Mouse (Mus musculus): ENCODE data around the gene Zdhhc24.
"Not testable (repeated sequence)": the region's sequence is repeated elsewhere in the genome, so short reads cannot be mapped to it uniquely, and the experiment has no call there.

The Zdhhc24 gene

DNA sequence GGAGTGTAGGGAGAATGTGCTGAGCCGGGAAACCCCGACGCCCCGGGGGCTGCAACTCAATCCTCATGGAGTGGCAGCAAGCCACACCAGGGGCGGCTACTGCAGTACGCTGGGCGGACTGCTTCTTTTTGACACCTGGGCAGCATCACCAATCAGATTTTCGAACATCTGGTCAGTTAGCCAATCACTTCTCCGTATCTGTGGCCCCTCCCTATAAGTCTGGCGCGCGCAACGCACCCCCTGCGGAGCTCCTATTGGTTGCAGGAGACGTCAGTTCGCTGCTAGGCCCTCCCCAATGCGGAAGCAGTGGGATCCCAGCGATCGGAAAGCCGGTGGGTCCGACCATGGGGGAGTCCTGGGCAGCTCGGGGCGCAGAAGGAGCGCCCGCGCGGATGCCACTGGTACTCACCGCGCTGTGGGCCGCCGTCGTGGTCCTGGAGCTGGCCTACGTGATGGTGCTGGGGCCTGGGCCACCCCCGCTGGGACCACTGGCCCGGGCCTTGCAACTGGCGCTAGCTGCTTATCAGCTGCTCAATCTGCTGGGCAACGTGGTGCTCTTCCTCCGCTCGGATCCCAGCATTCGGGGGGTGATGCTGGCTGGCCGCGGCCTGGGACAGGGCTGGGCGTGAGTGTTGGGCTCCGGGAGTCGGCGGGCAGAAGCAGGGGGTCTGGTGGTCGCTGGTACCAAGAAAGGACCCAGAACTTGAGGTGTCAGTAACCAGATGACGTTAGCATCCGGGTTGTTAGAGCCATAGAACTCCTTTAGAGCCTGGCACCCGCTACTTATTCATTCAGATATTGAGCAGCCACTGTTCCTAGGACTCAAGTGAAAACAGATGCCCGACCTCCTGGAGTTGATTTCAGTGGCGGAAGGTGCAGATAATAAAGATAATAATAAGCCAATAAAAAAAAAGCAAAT is at the start of gene Zdhhc24:
Gene Zdhhc24 (plus strand): TSS at position 264 of the 919 bp plus-strand sequence.
- DNase-seq = peak; percentile 95

DNA sequence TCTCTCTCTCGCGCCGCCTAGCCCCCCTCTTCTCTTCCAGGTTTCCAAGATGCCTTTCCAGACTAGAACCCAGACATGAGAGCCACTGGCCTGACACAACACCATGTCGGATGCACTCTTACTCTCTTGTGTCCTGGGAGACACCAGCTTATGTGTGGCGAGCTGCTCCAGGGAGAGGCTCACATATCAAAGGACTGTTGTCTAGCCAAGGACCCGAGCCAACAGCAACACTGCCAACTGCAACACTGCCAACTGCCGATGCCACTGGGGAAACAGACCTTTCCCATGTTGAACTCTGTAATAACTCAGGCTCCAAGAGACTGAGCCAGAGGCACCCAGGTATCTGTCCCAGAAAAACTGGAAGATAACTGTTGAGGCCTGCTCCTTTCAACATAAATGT is 49.3 kb upstream of the Zdhhc24 start:
- peak; percentile 25 for DNase-seq

DNA sequence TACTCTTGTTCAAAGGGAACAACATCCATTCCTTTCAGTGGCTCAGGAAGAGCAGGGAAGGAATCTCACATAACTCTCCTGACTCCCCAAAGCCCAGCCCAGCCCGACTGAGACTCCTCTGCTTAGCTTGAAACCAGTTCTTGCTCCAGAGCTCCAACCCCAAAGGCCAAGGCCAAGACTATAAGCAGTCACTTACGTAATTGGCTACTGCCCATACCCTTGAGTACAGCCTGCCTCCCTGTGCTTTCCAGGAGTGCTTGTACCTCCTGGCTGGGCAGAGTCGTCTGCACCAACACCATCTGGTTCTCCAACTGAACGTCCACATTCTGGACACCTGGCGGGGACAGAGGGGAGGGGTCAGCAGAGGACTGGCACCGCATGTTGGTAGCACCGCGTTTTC is 44.5 kb upstream of the Zdhhc24 start:
- DNase-seq = no peak

DNA sequence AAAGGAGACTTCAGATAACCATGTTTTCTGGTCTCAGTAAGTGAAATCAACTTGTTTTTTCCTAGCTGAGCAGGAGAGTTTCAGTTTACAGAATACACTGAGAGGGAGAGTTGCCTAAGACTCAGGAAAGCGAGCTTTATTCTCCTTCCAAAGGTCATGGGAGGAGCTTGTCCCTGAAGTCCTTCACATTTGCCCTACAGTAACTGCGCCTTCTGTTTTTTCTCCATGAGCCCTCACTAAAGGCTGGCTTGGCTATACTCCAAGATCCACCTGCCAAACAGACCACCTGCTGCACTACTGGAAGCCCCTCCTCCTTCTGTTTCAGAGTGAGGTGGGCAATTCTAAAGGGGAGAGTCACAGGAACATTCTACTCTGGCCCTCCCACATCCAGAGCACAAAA is 42.4 kb upstream of the Zdhhc24 start:
- no peak for DNase-seq

DNA sequence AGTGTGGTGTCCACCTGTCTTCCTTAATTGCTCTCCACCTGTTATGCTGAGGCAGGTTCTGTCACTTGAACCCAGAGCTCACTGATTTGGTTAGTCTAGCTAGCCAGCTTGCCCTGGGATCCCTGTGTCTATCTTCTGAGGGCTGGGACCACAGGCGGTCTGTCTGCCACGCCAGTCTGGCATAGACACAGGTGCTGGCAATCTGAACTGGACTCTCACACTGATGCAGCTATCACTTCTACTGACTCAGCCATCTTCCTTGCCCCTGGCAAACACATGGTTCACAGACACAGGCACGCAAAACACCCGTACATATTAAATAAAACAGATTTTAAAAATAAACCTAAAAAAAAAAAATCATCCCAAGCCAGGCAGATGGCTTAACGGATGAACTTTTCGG is 41.4 kb upstream of the Zdhhc24 start:
- no peak for DNase-seq

DNA sequence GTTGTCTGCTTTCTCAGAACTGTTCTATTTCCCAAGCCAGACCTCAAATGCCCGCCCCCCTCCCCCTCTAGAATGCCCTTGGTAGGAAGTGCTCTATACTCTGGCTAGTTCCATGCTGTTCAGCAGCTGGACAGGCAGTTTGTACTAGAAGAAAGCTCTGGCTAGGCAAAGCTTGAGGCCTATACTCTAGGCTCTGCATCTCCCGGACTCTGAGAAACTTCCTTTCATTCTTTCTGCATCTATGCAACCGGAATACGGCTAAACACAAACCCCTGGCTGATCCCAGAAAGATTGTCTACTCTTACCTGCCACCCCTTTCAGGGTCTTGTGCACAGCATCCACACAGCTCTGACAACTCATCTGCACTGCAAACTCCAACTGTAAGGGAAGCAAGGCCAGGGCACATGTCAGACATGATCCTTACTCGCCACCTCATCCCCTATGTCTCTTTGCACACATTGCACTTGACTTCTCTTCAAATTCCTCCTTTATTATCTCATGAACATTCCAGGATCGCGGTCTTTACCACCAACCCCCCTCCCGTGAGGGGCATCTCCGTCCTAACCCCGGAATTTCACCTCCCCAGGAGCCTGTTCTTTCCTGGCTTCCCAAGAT is 39.8 kb upstream of the Zdhhc24 start:
- no peak for DNase-seq

DNA sequence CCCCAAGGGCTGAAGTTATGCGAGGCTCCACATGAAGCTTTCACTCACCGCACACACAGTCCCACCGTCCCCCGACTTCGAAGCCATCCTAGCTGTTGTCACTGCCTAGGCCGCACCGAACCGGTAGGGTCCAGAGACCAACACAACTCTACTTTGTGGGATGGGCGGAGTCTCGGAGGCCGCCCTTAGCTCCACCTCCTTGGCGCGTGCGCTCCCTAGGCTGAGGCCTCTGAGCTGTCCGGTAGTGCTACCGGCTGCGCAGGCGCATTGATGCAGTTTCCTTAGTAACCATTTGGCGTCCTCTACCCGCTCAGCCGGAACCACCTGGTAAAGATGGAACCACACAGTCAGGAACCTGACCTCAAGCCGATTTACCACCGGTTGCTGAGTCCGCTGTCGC is 39.3 kb upstream of the Zdhhc24 start, which contains the start of the genes Ccs and Ccdc87:
Gene Ccs (minus strand): TSS at position 184 of the 400 bp plus-strand sequence.
Gene Ccdc87 (plus strand): TSS at position 218 of the 400 bp plus-strand sequence.
- peak; percentile 97 for DNase-seq

DNA sequence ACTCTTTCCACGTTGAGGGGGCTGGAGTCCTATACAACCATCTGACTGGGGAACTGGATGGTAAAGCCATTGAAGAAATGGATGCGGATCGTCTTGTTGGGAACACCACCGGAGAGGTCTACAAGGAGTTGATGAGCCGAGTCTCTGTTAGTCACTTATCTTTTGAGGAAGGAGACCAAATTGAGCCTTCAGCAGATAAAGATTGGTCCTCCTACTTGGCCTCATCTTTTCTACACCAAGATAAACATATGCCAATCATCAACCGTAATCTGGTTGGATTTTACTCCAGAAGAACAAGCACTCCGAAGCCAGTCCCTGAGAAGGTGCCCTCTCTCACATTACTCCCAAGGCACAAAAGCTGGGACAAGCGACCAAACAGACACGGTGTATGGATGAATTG is 37.6 kb upstream of the Zdhhc24 start:
- DNase-seq = no peak

DNA sequence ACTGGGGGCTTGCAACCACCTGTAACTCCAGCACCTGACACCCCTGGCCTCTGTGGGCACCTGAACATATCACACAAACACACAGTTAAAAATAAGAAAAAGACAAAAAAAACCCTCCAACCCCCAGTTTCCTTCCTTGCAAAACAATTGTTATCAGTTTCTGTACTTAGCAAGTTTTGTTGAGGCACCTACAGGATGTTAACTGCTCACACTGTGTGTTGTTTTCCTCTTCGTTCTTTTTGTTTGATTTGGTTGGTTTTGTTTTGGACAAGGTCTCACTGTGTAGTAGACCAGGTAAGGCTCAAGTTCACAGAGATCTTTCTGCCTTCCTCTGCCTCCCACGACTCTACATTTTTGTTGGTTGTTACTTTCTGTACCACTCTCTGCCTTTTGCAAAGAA is 35.9 kb upstream of the Zdhhc24 start:
- DNase-seq = no peak

DNA sequence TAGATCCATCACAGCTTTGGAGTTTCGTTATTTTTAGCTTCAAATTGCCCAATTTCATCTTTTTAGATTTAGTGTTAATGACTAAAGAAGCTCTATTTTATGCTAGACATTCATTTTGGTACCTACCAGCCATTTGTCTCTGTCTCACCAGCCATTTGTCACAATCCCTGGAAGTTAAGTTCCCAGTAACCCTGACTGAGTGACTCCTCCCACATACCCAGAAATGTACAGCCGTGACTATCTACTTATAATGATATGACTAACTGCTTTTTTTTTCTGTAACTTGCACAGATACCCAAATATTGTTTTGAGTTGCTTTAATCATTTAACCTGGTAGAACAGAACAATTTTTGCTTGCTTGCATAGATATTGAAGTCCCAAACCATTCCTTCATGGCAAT is 32.6 kb upstream of the Zdhhc24 start:
- DNase-seq = no peak

DNA sequence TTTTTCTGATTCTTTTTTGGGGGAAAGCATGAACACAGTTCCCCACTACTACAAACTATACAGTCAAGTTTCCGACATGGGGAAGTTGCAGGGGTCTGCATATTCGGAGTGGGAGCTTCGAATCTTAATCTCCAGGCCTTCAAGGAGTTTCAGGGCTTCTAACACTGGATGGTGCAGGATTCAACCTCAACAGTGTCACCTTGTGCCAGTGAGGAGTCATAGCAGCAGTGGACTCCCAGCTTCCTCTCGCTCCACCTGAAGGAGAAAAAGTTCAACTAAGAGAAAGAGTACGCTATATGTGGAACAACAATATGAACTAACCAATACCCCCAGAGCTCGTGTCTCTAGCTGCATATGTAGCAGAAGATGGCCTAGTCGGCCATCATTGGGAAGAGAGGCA is 31.0 kb upstream of the Zdhhc24 start:
- no peak for DNase-seq

DNA sequence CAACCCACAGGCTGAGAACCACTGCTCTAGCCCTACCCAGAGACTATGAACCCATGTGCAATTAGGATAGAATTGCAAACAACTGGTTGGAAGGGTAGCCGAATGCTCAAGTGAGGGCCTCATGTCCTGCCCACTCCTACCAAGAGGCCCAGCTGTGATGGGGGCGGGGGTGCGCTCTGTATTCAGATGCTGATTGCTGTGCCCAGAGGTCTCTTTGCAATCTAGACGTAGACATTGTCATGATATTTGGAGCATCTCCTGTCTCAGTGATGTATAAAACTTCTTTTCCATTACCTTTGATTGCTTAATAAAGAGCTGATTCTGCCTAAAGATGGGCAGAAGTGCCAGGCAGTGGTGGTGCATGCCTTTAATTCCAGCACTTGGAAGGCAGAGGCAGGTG is 28.7 kb upstream of the Zdhhc24 start:
- DNase-seq = no peak

DNA sequence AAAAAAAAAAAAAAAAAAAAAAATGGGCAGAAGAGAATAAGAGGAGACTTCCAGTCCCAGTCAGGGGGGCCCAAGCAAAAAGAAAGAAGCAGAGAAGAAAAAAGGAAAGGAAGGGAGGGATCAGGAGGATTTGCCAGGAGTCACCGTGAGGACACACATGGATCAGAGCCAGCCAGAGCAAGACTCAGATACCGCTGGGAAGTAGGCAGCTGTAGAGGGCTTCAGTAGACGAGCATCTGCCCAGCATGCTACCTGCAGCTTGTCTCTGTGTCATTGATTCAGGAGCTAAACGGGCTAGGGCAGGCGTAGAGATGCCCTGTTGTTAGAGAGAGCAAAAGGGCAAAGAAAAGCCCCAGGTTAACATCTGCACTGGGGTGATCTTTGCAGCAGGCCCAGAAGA is 28.2 kb upstream of the Zdhhc24 start:
- DNase-seq = no peak

DNA sequence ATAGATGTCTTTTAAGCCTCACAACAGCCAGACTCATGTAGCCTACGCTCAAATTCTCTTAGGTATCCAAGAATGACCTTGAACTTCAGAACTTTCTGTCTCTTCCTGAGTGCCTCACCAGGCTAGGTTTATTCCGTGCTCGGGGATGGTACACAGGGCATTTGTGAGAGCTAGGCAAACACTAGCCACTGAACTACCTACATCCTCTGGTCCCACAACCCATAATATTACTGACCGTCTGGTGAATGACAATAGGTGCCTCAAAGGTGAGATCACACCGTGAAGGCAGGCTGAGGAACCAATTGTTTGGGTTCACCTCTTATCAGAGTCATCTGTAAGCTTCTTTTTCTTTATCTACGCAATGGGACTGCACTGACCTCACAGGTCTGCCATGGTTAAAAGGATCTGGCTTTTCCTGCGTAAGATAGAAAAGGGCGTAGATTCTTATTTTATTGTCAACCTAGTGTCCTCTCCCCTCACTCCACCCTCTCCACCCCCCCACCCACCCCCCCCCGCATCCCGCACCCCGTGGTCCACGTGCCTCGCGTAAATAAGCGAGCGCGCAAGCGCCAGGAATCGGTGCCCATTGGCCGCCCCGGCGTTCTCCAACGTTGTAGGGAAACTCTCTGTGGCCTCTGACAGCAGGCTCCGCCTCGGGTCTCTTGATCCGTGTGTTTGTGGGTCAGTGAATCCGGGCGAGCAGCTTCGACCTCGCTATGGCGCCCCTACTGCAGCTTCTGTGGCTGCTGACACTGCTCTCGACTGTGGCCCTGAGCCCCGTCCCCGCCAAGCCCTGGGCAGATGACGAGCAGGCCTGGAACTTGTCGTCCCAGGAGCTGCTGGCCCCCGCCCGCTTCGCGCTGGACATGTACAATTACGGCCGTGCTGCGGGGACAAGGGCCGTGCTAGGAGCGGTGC is 23.7 kb upstream of the Zdhhc24 start, which contains the start of gene Ctsf:
Gene Ctsf (plus strand): TSS at position 579 of the 918 bp plus-strand sequence.
- peak; percentile 92 for DNase-seq

DNA sequence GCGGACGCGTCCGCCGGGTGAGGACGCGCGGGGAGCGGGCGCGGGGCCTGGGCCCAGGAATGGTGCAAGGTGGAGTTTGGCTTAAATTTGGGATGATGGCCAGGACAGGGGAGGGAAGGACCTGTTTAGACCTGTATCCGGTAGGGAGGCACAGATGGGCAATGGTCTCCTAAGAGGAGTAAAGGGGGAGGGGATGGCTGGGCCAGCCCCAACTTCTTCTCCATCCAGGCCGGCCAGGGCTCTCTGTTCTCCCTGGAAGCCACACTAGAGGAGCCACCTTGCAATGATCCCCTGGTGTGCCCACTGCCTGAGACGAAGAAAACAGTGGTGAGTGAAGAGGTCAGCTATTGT is 23.0 kb upstream of the Zdhhc24 start:
- DNase-seq = no peak

DNA sequence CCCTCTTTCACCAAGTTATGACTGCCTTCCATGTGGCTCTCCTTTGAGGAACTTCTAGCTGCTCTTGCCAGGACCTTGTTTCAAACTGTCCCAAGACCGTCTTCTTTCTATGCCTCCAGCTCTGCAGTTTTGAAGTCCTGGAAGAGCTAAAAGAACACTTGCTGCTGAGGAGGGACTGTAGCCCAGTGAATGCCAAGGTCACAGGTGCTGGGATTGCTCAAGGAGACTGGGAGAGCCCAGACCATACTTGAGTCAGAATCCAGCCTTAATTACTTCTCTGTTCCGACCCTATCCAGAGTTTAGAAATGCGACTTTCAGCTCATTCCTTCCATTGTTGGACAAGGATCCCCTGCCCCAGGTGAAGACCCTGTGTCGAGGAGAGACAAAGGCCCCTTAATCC is 22.5 kb upstream of the Zdhhc24 start:
- no peak for DNase-seq

DNA sequence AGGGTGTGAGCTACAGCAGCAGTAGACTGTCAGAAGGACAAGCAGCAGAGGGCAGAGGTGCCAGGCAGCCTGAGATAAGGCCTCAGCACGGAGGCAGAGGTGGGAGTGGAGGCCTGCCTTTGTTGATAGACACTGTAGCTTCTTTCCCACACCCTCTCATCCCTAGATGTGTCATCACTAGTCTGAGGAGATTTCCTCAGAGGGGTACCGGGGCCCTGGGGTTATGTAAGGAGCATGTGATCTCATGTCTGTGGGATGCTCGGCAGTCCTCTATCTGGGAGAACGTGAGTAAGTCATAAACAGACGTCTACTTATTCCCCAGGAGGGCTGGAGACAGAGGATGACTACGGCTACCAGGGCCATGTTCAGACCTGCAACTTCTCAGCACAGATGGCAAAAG is 19.4 kb upstream of the Zdhhc24 start:
- peak; percentile 62 for DNase-seq

DNA sequence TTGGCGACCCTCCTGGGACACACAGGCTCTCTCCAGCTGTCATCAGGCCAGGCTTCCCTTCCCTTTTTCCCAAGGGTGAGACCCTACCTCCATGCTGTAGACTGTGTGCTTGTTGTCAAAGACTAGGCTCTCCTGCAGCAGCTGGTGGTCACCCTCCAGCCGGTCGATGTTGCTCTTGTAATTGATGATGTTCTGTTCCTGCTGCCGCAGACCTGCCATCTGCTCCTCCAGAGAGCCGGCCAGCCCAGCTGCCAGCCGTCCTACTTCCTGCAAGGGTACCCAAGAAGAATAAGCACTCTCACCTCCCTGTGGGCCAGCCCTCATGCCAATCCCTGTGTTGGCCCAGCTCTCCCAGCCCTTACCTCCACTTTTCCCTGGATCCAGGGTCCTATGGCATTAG is 15.4 kb upstream of the Zdhhc24 start:
- DNase-seq = no peak

DNA sequence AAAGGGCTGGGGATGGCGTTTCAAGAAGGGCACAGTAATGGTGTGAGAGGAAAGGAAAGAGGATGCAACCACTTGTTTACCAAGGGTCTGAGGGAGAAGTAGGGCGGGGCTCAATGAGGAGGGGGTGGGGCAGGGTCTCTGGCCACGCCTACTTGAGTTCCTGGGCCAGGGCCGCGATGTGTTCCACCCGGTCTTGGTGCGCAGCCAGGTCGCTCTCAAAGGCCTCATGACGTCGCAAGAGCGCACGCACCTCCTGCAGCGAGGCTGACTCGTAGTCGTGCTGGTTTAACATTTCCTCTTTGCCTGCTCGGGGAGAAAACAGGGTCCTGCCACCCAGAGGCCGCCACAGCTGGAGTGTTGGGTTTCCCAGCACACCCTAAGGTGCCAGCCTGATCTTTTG is 13.3 kb upstream of the Zdhhc24 start:
- no peak for DNase-seq

DNA sequence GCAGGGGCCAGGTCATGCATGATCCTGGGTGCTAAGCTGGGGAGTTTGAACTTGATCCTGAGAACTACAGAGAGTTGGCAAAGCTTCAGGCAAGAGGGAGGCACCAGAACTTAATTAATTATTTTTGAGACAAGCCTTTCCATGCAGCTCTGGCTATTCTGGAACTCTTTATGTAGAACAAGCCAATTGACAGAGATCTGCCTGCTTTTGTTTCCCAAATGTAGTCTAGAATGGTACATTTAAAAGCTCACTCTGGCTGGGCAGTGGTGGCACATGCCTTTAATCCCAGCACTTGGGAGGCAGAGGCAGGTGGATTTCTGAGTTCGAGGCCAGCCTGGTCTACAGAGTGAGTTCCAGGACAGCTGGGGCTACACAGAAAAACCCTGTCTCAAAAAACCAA is 3.9 kb upstream of the Zdhhc24 start:
- DNase-seq = not testable (repeated sequence)

DNA sequence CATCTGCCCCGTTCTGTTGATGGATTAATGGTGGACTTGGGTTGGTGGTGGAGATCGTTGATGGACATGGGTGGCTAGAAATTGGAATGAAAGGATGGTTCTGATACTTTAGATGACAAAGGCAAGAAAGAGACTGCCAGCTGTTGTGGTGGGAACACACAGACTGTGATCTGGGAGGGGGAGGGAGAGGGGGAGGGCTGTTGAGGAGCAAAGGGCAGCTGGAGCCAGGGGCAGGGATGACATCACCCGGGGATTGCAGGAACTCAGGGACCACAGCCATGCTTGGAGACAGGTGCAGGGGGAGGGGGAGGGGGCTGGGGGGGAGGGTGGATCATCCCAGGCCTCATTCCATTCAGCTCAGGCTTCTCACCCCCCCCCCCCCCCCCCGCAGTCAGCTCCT is 2.2 kb upstream of the Zdhhc24 start:
- no peak for DNase-seq

DNA sequence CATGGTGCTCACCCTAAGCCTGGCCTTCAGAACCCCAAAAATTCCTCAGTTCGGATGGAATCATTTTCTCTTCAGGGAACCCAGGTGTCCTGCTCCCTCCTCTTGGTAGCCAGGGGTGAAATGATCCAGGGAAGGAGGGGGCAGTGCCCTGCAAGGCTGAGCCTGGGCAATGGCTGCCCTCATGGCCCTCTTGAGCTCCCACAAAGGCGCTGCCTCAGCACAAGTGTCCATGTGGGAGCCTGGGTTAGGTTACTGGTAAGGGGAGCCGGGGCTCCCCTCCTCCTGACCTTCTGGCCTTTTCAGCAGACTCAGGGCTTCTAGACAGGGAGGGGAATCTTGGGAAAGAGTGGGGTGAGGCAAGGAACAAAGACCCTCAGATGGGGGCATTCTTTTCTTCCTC is 1.7 kb upstream of the Zdhhc24 start:
- no peak for DNase-seq

DNA sequence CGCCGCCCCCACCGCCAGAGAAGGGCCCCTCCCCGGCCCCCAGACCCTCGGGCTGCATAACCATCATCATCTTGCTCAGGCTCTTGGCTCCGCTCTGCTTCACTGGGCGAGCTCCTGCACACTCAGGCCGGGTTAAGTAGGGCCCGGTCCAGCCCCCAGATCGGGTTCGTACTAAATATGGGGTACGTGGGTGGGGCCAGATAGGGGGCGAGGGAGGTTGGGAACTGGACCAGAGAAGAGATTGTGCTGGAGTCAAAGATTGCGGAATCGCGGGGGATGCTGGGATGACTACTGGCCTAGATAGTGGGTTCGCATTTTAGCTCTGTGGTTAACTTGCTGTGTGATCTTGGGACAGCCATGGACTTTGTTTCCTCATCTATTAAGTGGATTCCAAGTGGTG is 683 bp upstream of the Zdhhc24 start, which contains the start of gene Actn3:
Gene Actn3 (minus strand): TSS at position 125 of the 400 bp plus-strand sequence.
- DNase-seq = no peak
